Mouse (Mus musculus): ENCODE measurements around the gene 4930562C15Rik.

The 4930562C15Rik gene

GRCm38 (mm10) chr16:4894201-4894908 is 59.1 kb downstream of the 4930562C15Rik start:
- no peak for DNase-seq

- DNase-seq: peak; percentile 70
Observed at GRCm38 (mm10) chr16:4896249-4897027, 61.2 kb downstream of the 4930562C15Rik start.

- DNase-seq: no peak
Observed at GRCm38 (mm10) chr16:4897146-4897730, 62.0 kb downstream of the 4930562C15Rik start.

GRCm38 (mm10) chr16:4898881-4899280 is 63.7 kb downstream of the 4930562C15Rik start:
- no peak for DNase-seq

GRCm38 (mm10) chr16:4899711-4900110 is 64.5 kb downstream of the 4930562C15Rik start:
- no peak for DNase-seq

- DNase-seq: no peak
Observed at GRCm38 (mm10) chr16:4901167-4901566, 66.0 kb downstream of the 4930562C15Rik start.

GRCm38 (mm10) chr16:4902390-4902789 is 67.2 kb downstream of the 4930562C15Rik start:
- no peak for DNase-seq

GRCm38 (mm10) chr16:4903491-4904102 is 68.4 kb downstream of the 4930562C15Rik start:
- no peak for DNase-seq

- no peak for DNase-seq
Observed at GRCm38 (mm10) chr16:4904878-4905277, 69.7 kb downstream of the 4930562C15Rik start.

- no peak for DNase-seq
Observed at GRCm38 (mm10) chr16:4905591-4905990, 70.4 kb downstream of the 4930562C15Rik start.

- no peak for DNase-seq
Observed at GRCm38 (mm10) chr16:4906559-4906958, 71.3 kb downstream of the 4930562C15Rik start.

GRCm38 (mm10) chr16:4907386-4907785 is 72.2 kb downstream of the 4930562C15Rik start:
- no peak for DNase-seq

GRCm38 (mm10) chr16:4907972-4908371 is 72.8 kb downstream of the 4930562C15Rik start:
- no peak for DNase-seq

- DNase-seq: no peak
Observed at GRCm38 (mm10) chr16:4909745-4910144, 74.5 kb downstream of the 4930562C15Rik start.

GRCm38 (mm10) chr16:4910758-4911157 is 75.5 kb downstream of the 4930562C15Rik start:
- DNase-seq: no peak

GRCm38 (mm10) chr16:4912074-4912648 is 76.9 kb downstream of the 4930562C15Rik start:
- DNase-seq: no peak

- no peak for DNase-seq
Observed at GRCm38 (mm10) chr16:4912907-4913782, 77.9 kb downstream of the 4930562C15Rik start.

GRCm38 (mm10) chr16:4913783-4914735 is 78.8 kb downstream of the 4930562C15Rik start:
- peak; percentile 90 for DNase-seq

- DNase-seq: no peak
Observed at GRCm38 (mm10) chr16:4915931-4916330, 80.7 kb downstream of the 4930562C15Rik start.

GRCm38 (mm10) chr16:4916608-4917007 is 81.4 kb downstream of the 4930562C15Rik start:
- no peak for DNase-seq

Measured in cerebellum, adult 9-10 months (tissue).